Mouse (Mus musculus) ES-E14 (cell line): ENCODE data around the gene Znrd1as. TPM values are rescaled to one million over a fixed set of nuclear protein-coding genes. Genes with fewer than 3 reads are reported as not detected.

Experiments
- DNase-seq: peaks from one replicate; pipeline ENCODE4 v3.0.0-alpha.2; 2013; ENCODE audit warnings: low read depth, low spot score
- H3K27ac ChIP-seq: 2 replicates; pipeline ENCODE4 v1.5.1; 2012; ENCODE audit warnings: low read depth, mild to moderate bottlenecking, low read length, moderate library complexity, mixed read lengths; ENCODE audit not compliant: poor library complexity, insufficient read depth, severe bottlenecking
- H3K36me3 ChIP-seq: 2 replicates; pipeline ENCODE4 v1.6.1; 2012; ENCODE audit warnings: mild to moderate bottlenecking, low read length, moderate library complexity, mixed read lengths; ENCODE audit not compliant: control insufficient read depth, poor library complexity, insufficient read depth, severe bottlenecking
- H3K4me1 ChIP-seq, 2 experiments: fragments of 150-350 bp in 1 of 2; sonication (generic) in 1 of 2; 2 replicates each; pipeline ENCODE4 v1.6.1; 2012; ENCODE audit warnings: low read length in 2 of 2, mild to moderate bottlenecking in 1 of 2, mixed read lengths in 1 of 2; ENCODE audit not compliant: control insufficient read depth in 2 of 2, insufficient read depth in 2 of 2, poor library complexity in 1 of 2
- H3K4me3 ChIP-seq, 2 experiments: fragments of 150-350 bp in 1 of 2; sonication (generic) in 1 of 2; 2 replicates each; pipeline ENCODE4 v1.5.1; 2012; ENCODE audit warnings: low read length in 2 of 2, low read depth in 1 of 2, mild to moderate bottlenecking in 1 of 2, mixed read lengths in 1 of 2; ENCODE audit not compliant: insufficient read depth in 1 of 2, poor library complexity in 1 of 2, severe bottlenecking in 1 of 2
- H3K9ac ChIP-seq: 2 replicates; pipeline ENCODE4 v1.6.1; 2012; ENCODE audit warnings: low read depth, mild to moderate bottlenecking, low read length, mixed read lengths; ENCODE audit not compliant: poor library complexity, insufficient read depth, severe bottlenecking
- H3K9me3 ChIP-seq: fragments of 150-350 bp; sonication (generic); 2 replicates; pipeline ENCODE4 v1.6.1; 2012; ENCODE audit warnings: low read depth, mild to moderate bottlenecking, low read length; ENCODE audit not compliant: control insufficient read depth, insufficient read depth
- CHD2 ChIP-seq: IDR thresholded peaks from 2 replicates; pipeline ENCODE4 v1.6.1; 2014; ENCODE audit warnings: mild to moderate bottlenecking, low read depth, low read length, inconsistent platforms
- HCFC1 ChIP-seq: IDR thresholded peaks from 2 replicates; pipeline ENCODE4 v1.6.1; 2012; ENCODE audit warnings: low read length, inconsistent platforms, borderline replicate concordance; ENCODE audit not compliant: insufficient read depth
- MAFK ChIP-seq: IDR thresholded peaks from 2 replicates; pipeline ENCODE4 v1.6.1; 2014; ENCODE audit warnings: mild to moderate bottlenecking, low read depth, low read length, inconsistent platforms; ENCODE audit not compliant: insufficient read depth
- ZC3H11A ChIP-seq: IDR thresholded peaks from 2 replicates; pipeline ENCODE4 v1.6.1; 2012; ENCODE audit warnings: low read depth, mild to moderate bottlenecking, inconsistent platforms, low read length, borderline replicate concordance
- ZNF384 ChIP-seq: IDR thresholded peaks from 2 replicates; pipeline ENCODE4 v1.6.1; 2012; ENCODE audit warnings: low read depth, low read length, inconsistent platforms
- in situ Hi-C, 2 experiments: fragments of 600-800 bp; cut with MboI; formaldehyde crosslinking; loops; one replicate each; pipeline ENCODE4 v1.15.1; 2025; ENCODE audit warnings: low sequenced_read_pairs in 2 of 2, inconsistent platforms in 1 of 2; ENCODE audit not compliant: unreplicated experiment in 2 of 2
- total RNA-seq: library from RNA; depleted of rRNA; stranded (reverse); fragments of 300-350 nt; gene quantifications from 2 replicates; pipeline ENCODE4 v1.2.3, GENCODE M21; 2012

Gene Znrd1as
- total RNA-seq, 1 experiment, result 15.1 TPM

- H3K4me1 ChIP-seq, result peaks cover 2 to 4% of the 10 kb centered on the region in 2 experiments; a peak in 1 of 4 replicates
- TF ChIP-seq HCFC1 (no peak), ZNF384 (no peak), ZC3H11A (no peak), MAFK (no peak), CHD2 (no peak)
Measured at GRCm38 (mm10) chr17:36958884-36959283, 492 bp downstream of the Znrd1as start.

DNA sequence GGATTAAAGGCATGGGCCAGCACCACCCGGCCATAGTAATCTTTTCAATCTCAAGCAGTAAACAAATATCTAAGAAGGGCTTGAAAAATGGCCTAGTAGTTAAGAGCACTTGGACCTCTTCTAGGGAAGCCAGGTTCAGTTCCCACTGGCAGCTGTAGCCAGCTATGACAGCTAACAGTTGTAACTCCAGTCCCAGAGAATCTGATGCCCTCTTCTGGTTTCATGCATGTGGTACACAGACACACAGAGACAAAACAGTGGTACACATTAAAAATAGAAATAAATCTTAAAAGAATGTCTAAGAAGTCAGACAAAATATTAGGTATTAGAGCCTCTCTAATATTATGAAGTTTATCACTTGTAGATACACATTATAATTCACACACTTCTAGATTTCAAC is 2.7 kb downstream of the Znrd1as start:
- peaks cover 2 to 4% of the 10 kb centered on the region in 2 experiments; a peak in 1 of 4 replicates for H3K4me1 ChIP-seq
- no peak for DNase-seq
- in situ Hi-C loops, result no loop called here
- no peaks in the 10 kb centered on the region for H3K9me3 ChIP-seq
- H3K36me3 ChIP-seq, result no peaks in the 10 kb centered on the region; the same call in 1 of the 2 replicates
- TF ChIP-seq HCFC1 (no peak), CHD2 (no peak), ZNF384 (no peak), MAFK (no peak), ZC3H11A (no peak)
- no peak overlapping the region for H3K9ac ChIP-seq
- no peak overlapping the region for H3K27ac ChIP-seq
- no peak overlapping the region for H3K4me3 ChIP-seq

More at GRCm38 (mm10) chr17:36958884-36959283, 492 bp downstream of the Znrd1as start:
- Histone ChIP-seq H3K9me3 (no peaks in the 10 kb centered on the region), H3K9ac (peak overlapping the region; percentile 85), H3K36me3 (no peaks in the 10 kb centered on the region), H3K27ac (peak overlapping the region; percentile 32), H3K4me3 (peak overlapping the region; percentile 85 to 88)
- in situ Hi-C loops, result no loop called here
- no peak for DNase-seq

DNA sequence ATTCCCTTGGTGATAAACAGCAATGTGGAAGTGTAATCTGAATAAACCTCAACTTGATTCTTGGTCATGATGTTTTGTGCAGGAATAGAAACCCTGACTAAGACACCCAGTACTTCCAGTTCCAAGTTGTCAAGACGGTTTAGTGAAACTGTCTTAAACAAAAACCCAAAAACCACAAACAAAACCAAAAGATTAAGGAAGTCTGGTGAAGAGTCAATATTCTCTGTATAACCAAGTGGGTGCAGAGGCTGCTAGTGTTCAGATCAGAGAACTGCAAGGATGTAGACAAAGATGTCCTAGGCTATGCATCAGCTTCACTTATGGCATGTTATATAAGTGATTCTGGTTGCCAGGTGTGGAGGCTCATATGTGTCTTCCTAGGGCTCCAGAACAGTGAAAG is 8.5 kb downstream of the Znrd1as start:
- Histone ChIP-seq H3K9ac (no peak overlapping the region), H3K9me3 (no peaks in the 10 kb centered on the region), H3K36me3 (peaks cover 13% of the 10 kb centered on the region), H3K4me3 (no peak overlapping the region), H3K4me1 (peaks cover 5 to 8% of the 10 kb centered on the region in 2 experiments; a peak in 2 of 4 replicates), H3K27ac (no peak overlapping the region)
- DNase-seq, result no peak
- no peak for TF ChIP-seq MAFK
- no peak for TF ChIP-seq ZNF384
- TF ChIP-seq CHD2, result no peak
- TF ChIP-seq HCFC1, result no peak
- TF ChIP-seq ZC3H11A, result no peak
- in situ Hi-C loops, result no loop called here

DNA sequence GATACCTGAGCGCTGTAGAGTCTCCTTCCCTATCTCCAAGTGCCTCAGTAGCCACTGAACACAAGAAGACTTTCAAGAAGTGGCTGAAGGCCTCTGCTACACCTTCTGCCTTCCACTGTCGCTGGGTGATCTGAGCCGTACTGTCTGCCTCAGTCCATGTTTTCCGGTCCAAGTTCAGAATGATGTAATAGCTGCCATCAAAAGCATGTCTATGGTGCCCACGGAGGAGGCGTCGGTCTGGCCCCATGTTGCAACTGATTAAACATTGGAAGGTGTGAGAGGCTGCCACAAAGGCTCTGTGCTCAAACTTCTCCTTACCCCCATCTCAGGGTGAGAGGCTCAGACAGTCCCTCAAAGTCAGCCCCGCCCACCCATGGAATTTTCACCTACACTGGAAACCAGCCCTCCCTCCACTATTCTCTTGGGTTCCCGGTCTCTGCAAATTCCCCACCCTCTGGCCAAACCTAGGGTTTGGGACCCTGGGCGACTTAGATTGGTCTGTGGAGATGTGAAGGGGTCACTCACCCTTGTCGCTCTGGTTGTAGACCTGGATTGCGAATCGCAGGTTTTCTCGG is 12.0 kb downstream of the Znrd1as start:
- H3K4me1 ChIP-seq, result peaks cover 27 to 36% of the 10 kb centered on the region in 2 experiments
- no peak for DNase-seq

More for the DNA sequence above, 12.0 kb downstream of the Znrd1as start:
- Histone ChIP-seq H3K4me3 (peak overlapping the region; percentile 28 to 63), H3K9ac (peak overlapping the region; percentile 85), H3K9me3 (no peaks in the 10 kb centered on the region), H3K27ac (peak overlapping the region; percentile 91), H3K36me3 (peaks cover 13% of the 10 kb centered on the region)
- in situ Hi-C loops, result no loop called here
- no peak for TF ChIP-seq HCFC1
- TF ChIP-seq ZNF384, result no peak
- TF ChIP-seq ZC3H11A, result no peak
- no peak for TF ChIP-seq MAFK
- TF ChIP-seq CHD2, result no peak
